Mouse (Mus musculus) G1E (cell line): ENCODE measurements around the gene Ptprm.

Experiments
- CTCF ChIP-seq: IDR thresholded peaks from 2 replicates; pipeline ENCODE4 v1.5.1; 2012; ENCODE audit warnings: low read depth, low read length, inconsistent platforms, mixed read lengths
- GATA1 ChIP-seq: IDR thresholded peaks from 2 replicates; pipeline ENCODE4 v1.6.1; 2012; ENCODE audit warnings: borderline replicate concordance, low read length, inconsistent platforms, mixed read lengths
- GATA2 ChIP-seq: IDR thresholded peaks from 2 replicates; pipeline ENCODE4 v1.6.1; 2012; ENCODE audit warnings: low read depth, low read length, inconsistent platforms, borderline replicate concordance
- POLR2AphosphoS5 ChIP-seq: IDR thresholded peaks from 2 replicates; pipeline ENCODE4 v1.6.1; 2012; ENCODE audit warnings: low read depth, low read length, inconsistent platforms; ENCODE audit not compliant: insufficient replicate concordance
- TAL1 ChIP-seq: conservative IDR thresholded peaks from 2 replicates; pipeline ENCODE4 v1.6.1; 2012; ENCODE audit warnings: low read depth, low read length, inconsistent platforms, mixed read lengths

DNA sequence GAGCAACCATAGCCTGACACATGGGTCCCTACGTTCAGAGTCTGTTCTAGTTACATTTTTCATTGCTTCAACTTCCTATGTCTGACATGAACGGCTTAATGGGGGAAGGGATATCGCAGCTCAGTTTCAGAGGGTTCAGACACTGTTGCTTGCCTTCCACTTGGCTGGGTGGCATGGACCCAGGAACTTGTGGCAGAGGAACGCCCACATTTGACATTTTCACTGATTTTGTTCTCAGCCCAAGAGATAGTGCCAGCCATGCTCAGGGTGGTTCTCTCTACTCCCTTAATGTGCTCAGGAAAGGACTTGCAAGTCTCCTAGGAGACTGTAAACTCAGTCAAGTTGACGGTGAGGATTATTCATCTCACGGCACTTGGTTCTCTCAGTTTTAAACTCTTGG, 588.1 kb downstream of the Ptprm start:
- no peak for TF ChIP-seq CTCF
- no peak for TF ChIP-seq GATA1
- TF ChIP-seq TAL1: no peak
- no peak for TF ChIP-seq POLR2AphosphoS5
- TF ChIP-seq GATA2: no peak
